Mouse (Mus musculus): ENCODE measurements around the gene Katnb1. TPM values are rescaled to one million over a fixed set of nuclear protein-coding genes. Genes with fewer than 3 reads are reported as not detected.

Katnb1 gene
- 20.0 TPM in 2 replicates for polyA plus RNA-seq (2012; rRNA removed)

GRCm38 (mm10) chr8:95080381-95081341, at the start of gene Katnb1:
Gene Katnb1 (plus strand): TSS chr8:95081186.
- peak; percentile 99 for DNase-seq (ENCODE audit: low read depth)

- DNase-seq (ENCODE audit: low read depth), result no peak
Observed at GRCm38 (mm10) chr8:95037106-95037925, 43.7 kb upstream of the Katnb1 start.

GRCm38 (mm10) chr8:95041883-95042784, 38.9 kb upstream of the Katnb1 start:
- no peak for DNase-seq (ENCODE audit: low read depth)

- DNase-seq (ENCODE audit: low read depth), result no peak
Observed at GRCm38 (mm10) chr8:95044811-95045210, 36.2 kb upstream of the Katnb1 start.

- no peak for DNase-seq (ENCODE audit: low read depth)
Observed at GRCm38 (mm10) chr8:95046982-95047381, 34.0 kb upstream of the Katnb1 start.

GRCm38 (mm10) chr8:95047884-95048680, 32.9 kb upstream of the Katnb1 start:
- DNase-seq (ENCODE audit: low read depth), result no peak

- DNase-seq (ENCODE audit: low read depth), result no peak
Observed at GRCm38 (mm10) chr8:95049636-95050035, 31.4 kb upstream of the Katnb1 start.

GRCm38 (mm10) chr8:95054438-95054837, 26.5 kb upstream of the Katnb1 start:
- no peak for DNase-seq (ENCODE audit: low read depth)

- no peak for DNase-seq (ENCODE audit: low read depth)
Observed at GRCm38 (mm10) chr8:95054927-95055510, 26.0 kb upstream of the Katnb1 start, which contains the start of gene Drc7. Gene Drc7 (plus strand): TSS chr8:95055103.

- DNase-seq (ENCODE audit: low read depth), result no peak
Observed at GRCm38 (mm10) chr8:95056414-95056813, 24.6 kb upstream of the Katnb1 start.

GRCm38 (mm10) chr8:95058661-95059060, 22.3 kb upstream of the Katnb1 start:
- no peak for DNase-seq (ENCODE audit: low read depth)

GRCm38 (mm10) chr8:95059812-95060533, 21.0 kb upstream of the Katnb1 start:
- DNase-seq (ENCODE audit: low read depth), result no peak

- no peak for DNase-seq (ENCODE audit: low read depth)
Observed at GRCm38 (mm10) chr8:95064531-95064930, 16.5 kb upstream of the Katnb1 start.

- DNase-seq (ENCODE audit: low read depth), result no peak
Observed at GRCm38 (mm10) chr8:95067582-95067981, 13.4 kb upstream of the Katnb1 start.

GRCm38 (mm10) chr8:95075504-95075903, 5.5 kb upstream of the Katnb1 start:
- peak; percentile 61 for DNase-seq (ENCODE audit: low read depth)

- DNase-seq (ENCODE audit: low read depth), result no peak
Observed at GRCm38 (mm10) chr8:95076151-95076550, 4.8 kb upstream of the Katnb1 start.

- DNase-seq (ENCODE audit: low read depth), result no peak
Observed at GRCm38 (mm10) chr8:95078055-95078454, 2.9 kb upstream of the Katnb1 start.

GRCm38 (mm10) chr8:95079305-95079704, 1.7 kb upstream of the Katnb1 start:
- no peak for DNase-seq (ENCODE audit: low read depth)

GRCm38 (mm10) chr8:95081650-95082049, 664 bp downstream of the Katnb1 start:
- no peak for DNase-seq (ENCODE audit: low read depth)

Measured in gonadal fat pad, adult 2 months (tissue).